Comparison of ENCODE assay signal across 27 mouse cellular contexts in genomic region chr7:83751055-83751454, GRCm38 (mm10). TPM values are rescaled to one million over a fixed set of nuclear protein-coding genes. Genes with fewer than 3 reads are reported as not detected.
DNase-seq lines count a peak whose midpoint lies in the region; ATAC-seq lines count a peak whose summit lies in the region.
"Had no signal": no experiment of that assay in that cellular context is flagged by ENCODE, and none has a peak within 500 bp of the region (broad histone marks: within the 10 kb centered on the region; RNA-seq: fewer than 3 reads in every experiment).

No protein-coding gene starts in this region.

- no peak for ATAC-seq in forebrain, embryonic 15.5 days (replicated peaks)
- ATAC-seq: forebrain, embryonic 13.5 days; inflammation-experienced regulatory T-cells, adult 6 months had no signal

- no peak overlapping the region for H3K4me2 ChIP-seq in forebrain, embryonic 15.5 days (replicated peaks)
- H3K4me2 ChIP-seq: forebrain, embryonic 13.5 days; heart, embryonic 11.5 days had no signal

- no peak overlapping the region for H3K4me3 ChIP-seq in forebrain, embryonic 15.5 days
- H3K4me3 ChIP-seq: erythroblast, embryonic 14.5 days; forebrain, embryonic 13.5 days had no signal

- H3K9ac ChIP-seq in forebrain, embryonic 15.5 days (replicated peaks), result no peak overlapping the region
- H3K9ac ChIP-seq: forebrain, embryonic 13.5 days had no signal

- no peaks in the 10 kb centered on the region for H3K9me3 ChIP-seq in forebrain, embryonic 15.5 days
- H3K9me3 ChIP-seq: forebrain, embryonic 13.5 days had no signal

- H3K27me3 ChIP-seq in forebrain, embryonic 15.5 days, result no peaks in the 10 kb centered on the region
- H3K27me3 ChIP-seq: forebrain, embryonic 13.5 days had no signal

- H3K4me1 ChIP-seq in forebrain, embryonic 15.5 days, result no peaks in the 10 kb centered on the region
- H3K4me1 ChIP-seq: forebrain, embryonic 13.5 days had no signal

- intact Hi-C loops in left cerebral cortex, postnatal 4 days (cut with DNase I), result no loop called here

- H3K27ac ChIP-seq in forebrain, embryonic 15.5 days (replicated peaks), result no peak overlapping the region
- H3K27ac ChIP-seq: forebrain, embryonic 13.5 days had no signal

- no peaks in the 10 kb centered on the region for H3K36me3 ChIP-seq in forebrain, embryonic 15.5 days

- DNase-seq in left cerebral cortex, postnatal 4 days, result peak; percentile 41
- DNase-seq in left cerebral cortex, adult 11 months (ENCODE audit: low spot score), result no peak
- peak; percentile 62 for DNase-seq in NIH3T3 (ENCODE audit: low read depth)
- DNase-seq in cerebellum, adult 11-12 months, result peak; percentile 93
- DNase-seq in cerebellum, postnatal 14 days, result peak; percentile 87 to 93
- DNase-seq in frontal cortex, postnatal 36 days (ENCODE audit: low spot score in 2 of 2), result no peak
- DNase-seq: adrenal gland, adult 2 months; heart, postnatal 10 days; kidney, adult 9 months; kidney, postnatal 25 days; liver; midbrain, embryonic 14.5 days; right cerebral cortex, postnatal 25 days; thymus, adult 2 months had no signal

- WGBS in forebrain, embryonic 15.5 days, result 68% methylated on average over 1 of the region's 1 CpGs

RNA-seq across cellular contexts. Expression of gene Il16, which starts 5.5 kb away (rescaled TPM):
- total RNA-seq in left cerebral cortex, postnatal 4 days (2021), result 1 to 10 TPM; 1.6 TPM
- polyA plus RNA-seq in forebrain, embryonic 15.5 days (2015; fragmentation: Nextera tagmentation; extraction: Ambion mirVana), result 0.98 and 1.0 TPM in 2 replicates
- polyA plus RNA-seq: C2C12 had no signal

RNA-seq across cellular contexts. Expression of gene Cfap161, which starts 43.6 kb away (rescaled TPM):
- 1 to 10 TPM; 1.0 to 1.1 TPM for total RNA-seq in left cerebral cortex, postnatal 4 days (2021)
- 0.82 and 1.5 TPM in 2 replicates for polyA plus RNA-seq in forebrain, embryonic 15.5 days (2015; fragmentation: Nextera tagmentation; extraction: Ambion mirVana)
- total RNA-seq: common myeloid progenitor, adult 5-6 weeks; gastrocnemius, postnatal 4 days; heart, postnatal 10 days; megakaryocyte progenitor cell, adult 5-6 weeks; neutrophil, adult 5-6 weeks had no signal
- polyA plus RNA-seq: adrenal gland, adult 2 months; C2C12; erythroblast, embryonic 14.5 days; inflammation-experienced regulatory T-cells, adult 6 months; liver, embryonic 16.5 days; spleen, adult 2 months; stomach, embryonic 16.5 days had no signal

Comparison
In these comparisons a context has a peak if more than half of its experiments do, and no peak if none do; other contexts are left out.
1. DNase-seq: peak in left cerebral cortex, postnatal 4 days (single experiment), NIH3T3 (single experiment), cerebellum, adult 11-12 months (single experiment) and cerebellum, postnatal 14 days (2 of 2); none in left cerebral cortex, adult 11 months (single experiment) and frontal cortex, postnatal 36 days (0 of 2).